Mouse (Mus musculus) layer of hippocampus, adult 8-10 months (tissue): ENCODE results near the gene Fbxl17. TPM values are rescaled to one million over a fixed set of nuclear protein-coding genes. Genes with fewer than 3 reads are reported as not detected.

ENCODE experiments used
- DNase-seq, 2 experiments: peaks; one replicate each; pipeline ENCODE4 v3.0.0; 2022; ENCODE audit warnings: low spot score in 2 of 2
- total RNA-seq, 4 experiments: library from RNA; stranded (reverse); gene quantifications; 2 replicates each; pipeline ENCODE4 v1.2.4; 2022

Fbxl17 gene
- total RNA-seq, 4 experiments from 2014 or later = 48.7 to 59.9 (median 54.3) TPM

DNA sequence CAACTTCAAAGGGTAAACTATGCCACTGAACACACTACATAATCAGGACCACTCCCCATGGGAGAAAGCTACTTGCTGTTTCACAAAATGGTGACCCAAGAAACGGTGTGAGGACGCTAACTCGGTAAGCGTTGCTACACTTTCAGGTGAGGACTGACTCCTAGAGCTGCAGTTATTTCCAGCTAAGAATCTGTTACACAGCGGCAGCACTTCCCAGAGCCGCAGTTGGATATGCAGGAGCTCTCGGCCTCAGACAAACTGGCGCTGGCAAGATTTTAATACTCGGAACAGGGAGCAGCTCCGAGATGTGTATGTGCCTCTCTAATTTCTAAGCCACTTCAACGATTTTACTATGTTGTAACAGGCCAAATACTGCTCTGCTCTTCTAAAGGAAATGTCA lies 157.4 kb downstream of the Fbxl17 start:
- DNase-seq = no peak

DNA sequence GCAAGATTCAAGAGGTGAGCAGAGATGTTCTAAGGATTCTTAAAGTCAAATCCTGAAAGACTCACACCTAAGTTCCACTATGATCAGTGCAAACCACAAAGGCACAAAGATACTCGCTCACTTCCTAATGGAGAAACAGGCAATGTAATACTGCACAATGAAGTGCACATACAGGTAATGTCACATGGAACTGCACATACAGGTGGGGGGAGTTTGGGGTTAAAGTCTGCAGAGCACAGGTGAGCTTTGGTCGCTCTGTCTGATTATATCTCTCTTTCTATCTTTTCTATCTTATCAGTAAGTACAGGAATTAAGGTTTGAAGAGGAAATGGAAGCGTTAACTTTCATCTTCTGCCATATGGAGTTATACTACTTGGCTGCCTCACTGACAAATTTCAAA lies 158.6 kb downstream of the Fbxl17 start:
- no peak for DNase-seq

DNA sequence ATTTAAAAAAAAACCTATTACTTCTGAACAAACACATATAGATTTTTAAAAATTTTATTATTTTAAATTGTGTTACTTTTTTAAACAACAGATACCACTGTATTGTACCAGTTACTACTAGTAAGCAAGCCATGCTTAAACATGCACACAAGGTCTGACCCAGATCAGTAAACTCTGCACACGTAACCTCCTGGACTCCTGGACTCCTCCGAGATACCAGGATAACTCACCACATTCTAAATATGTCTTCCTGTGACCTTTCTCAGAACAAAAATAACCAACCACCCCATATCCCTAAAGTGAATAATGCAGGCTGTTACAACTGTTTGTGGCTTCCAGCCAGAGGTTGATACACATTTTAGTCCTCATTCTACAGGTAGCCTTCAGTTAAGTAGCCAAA lies 170.9 kb downstream of the Fbxl17 start:
- DNase-seq = no peak

DNA sequence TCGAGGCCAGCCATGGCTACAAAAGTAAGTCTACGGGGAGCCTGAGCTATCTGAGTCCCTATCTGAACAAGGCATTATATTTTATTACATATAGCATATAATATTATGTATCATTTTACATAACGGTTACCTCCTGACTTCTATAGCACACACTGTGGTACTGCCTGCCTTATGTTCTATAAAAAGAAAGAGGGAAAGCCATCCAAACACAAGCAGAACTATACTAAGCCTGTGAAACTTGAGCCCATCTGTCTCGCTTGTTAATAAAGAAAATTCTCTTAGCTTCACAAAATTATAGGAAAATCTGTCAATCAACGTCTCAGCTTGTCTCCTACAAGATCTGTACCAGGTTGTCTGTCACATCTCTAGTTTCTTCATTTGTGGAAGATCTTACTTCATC lies 173.6 kb downstream of the Fbxl17 start:
- no peak for DNase-seq

DNA sequence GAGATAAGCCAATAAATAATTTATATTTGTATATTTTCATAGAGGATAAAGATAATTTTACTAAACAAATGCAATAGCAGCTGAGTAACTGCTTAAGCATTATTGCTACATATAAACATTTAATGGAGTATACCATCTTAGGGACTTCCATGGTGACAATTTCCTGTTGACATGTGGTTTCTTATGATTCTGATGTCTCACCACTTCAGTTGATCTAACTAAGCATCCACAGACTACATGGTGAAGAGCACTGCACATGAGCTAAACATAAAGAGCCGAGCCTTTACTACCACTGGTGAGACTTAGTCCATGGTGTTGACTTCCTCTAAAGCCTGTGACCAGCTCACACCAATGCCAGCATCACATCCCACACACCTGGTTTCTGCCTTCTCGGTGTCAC lies 175.1 kb downstream of the Fbxl17 start:
- no peak for DNase-seq

DNA sequence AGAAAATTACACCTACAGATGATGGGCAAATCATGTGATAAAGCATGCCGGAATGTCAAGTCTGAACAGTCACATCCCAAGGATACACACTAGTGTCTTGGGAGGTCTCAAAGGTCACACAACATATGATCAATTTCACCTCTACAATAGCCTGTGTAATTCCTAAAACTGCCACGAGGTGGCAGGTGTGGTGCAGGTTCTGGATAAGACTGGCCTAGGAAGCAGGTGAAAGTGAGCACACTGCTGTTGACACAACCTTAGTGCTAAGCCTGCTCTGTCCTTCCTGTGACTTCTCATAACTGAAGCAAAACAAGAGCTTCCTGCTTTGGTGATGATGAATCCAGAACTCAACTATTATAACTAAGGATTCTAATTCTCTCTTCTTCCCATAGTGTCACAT lies 175.8 kb downstream of the Fbxl17 start:
- peak; percentile 52 to 74 for DNase-seq

DNA sequence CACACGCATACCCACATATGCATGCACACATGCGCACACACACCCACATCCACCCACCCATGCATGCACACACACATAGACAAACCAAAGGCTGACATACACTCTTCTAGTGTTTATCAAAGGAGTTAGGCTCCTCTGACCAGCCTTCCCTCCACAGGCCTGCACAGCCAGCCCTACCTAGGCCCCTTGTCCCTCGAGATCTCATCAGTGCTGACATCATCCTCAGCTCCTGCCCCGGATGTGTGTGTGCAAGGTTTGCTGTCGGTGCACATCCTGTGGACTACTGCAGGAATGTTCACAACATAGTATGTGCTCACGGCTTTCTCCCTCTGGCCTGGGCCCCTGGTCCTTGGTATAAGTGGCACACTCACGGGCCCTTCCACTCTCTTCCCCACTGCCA lies 177.0 kb downstream of the Fbxl17 start:
- no peak for DNase-seq

DNA sequence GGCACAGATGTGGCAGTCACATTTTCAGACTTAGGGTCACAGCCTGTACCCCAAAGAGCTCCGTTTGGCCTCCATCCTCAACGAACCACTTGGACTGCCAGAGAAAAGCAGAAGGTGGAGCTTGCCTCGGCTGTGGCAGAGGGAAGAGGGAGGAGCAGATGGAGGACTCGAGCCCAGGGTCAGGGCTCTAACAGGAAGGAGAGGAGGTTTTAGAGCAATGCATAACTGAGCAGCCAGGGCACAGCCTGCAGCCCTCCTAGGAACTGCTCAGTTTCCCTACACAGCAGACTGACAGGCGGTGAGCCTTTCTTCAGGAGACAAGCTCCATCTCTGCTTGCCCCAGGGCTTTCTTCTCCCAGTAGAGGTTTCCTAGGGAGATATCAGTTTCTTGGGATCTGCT lies 178.5 kb downstream of the Fbxl17 start:
- DNase-seq = no peak

DNA sequence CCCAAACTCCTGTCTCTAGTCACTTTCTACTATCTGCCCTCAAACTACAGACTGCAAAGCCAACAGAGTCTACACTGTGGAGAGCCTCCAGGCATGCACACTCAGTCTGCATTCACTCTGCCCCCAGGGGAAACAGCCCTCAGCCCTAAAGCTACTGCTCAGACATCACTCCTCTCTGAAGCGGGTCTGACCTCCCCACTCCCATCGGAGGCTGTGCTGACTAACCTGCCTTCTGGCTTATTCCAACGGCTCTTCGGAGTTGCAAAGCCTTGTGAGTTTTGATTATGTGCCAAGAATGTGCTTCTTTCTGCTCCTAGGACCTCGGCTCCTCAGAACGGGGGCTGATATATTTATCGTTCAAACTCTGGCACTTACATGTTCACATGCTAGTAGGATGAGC lies 182.3 kb downstream of the Fbxl17 start:
- DNase-seq = no peak

DNA sequence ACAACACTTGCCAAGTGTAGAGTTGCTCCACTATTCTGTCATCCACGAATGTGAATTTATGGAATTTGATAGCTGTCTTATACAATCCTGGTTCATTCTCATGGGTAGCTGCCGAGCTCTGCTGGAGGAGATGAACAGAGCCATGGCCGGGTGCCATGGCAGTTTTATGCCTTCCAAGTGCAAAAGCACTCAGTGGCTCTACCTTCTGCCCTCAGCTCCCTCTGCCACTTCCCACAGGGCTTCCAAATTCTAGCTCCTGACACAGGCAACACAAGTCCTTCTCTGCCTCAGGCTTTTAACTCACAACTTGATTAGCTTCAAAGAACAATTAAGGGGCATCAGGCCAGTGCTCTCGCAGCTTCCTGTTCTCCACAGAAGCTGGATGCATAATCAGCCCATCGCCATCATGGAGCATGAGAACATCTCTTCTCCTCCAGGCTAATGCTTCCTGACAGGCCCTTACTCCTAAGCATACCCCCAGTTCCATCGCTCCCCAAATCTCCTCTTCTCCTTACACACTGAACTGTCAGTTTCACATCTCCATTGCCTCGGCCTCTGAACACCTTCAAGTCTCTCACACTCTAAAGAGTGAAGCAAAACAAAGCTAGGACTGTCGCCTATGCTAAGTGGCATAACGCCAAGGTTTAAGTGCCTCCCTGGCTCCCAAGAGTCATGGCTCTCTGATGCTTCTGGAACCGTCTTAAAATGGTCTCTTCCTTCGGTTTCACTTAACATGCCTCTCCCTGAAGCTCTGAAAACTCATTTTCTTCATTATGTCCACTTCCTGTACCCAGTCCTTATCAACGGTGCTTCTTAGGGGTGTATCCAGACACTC lies 184.0 kb downstream of the Fbxl17 start:
- DNase-seq = no peak

DNA sequence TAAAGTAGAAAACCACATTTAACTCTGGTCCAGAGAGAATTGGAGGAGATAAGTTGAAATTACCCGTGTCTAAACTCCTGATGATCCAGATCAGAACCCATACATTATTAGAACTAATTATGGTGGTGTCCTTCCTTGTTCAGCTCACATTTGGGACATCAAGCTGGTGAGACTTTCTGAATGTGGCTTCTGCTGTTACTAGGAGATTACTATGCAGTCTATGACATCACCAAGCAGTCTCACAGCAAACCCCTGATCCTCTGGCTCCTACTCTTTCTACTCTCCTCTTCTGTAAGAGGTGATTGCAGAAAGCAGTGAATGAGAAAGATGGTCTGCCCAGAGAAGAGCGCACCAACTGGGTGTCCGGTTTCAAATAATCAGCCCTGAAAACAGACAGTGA lies 187.0 kb downstream of the Fbxl17 start:
- no peak for DNase-seq

DNA sequence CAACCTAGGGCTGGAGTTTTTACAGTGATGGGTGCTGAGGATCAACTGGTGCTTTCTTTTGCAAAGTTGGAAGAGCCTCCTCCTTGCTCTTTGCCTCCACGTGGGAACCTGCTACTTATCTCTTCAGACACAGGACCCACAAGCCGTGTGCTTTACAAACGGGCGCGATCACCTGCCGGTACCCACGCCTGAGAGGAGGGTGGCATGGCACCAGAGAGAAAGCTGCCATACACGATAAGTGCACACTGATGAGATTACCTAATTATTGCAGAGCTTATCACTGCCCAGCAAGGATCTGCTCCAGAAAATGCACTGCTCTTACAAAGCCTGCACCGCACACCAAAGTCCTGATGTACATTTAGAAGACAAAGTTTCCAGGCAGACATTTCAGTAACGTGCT lies 187.5 kb downstream of the Fbxl17 start:
- DNase-seq = no peak

DNA sequence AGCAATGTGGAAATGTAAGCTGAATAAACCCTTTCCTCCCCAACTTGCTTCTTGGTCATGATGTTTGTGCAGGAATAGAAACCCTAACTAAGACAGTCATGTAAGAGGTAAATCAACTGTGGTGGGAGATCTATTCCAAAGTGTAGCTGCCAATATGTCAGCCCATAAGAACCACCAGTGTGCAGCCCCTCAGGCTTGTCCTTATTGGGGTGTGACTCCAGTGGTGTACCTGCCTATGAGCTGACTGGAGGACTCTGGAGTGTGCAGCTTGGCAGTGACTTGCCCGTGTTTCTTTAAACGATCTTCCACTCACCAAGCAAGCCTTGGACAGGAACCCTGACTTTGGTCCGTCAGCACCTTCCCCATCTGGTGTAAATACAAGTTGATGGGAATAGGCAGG lies 188.2 kb downstream of the Fbxl17 start:
- no peak for DNase-seq

DNA sequence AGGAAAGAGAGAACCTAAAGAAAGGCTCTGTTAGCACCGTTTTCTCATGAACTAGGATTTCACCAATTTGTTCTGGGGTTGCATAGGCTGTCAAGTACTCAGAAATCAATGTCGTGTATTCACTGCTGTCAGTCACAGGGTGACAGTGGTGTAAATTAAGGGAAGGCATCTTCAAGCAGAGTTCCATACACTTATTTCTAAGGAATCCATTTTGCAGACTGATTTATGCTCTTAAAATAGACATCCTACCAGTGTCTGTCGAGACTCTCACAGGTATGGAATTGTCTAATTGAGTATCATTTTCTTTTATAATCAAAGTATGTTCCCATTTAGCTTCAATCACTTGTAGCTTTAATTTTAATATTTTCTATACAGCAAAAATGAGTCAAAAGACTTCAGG lies 189.8 kb downstream of the Fbxl17 start:
- no peak for DNase-seq

DNA sequence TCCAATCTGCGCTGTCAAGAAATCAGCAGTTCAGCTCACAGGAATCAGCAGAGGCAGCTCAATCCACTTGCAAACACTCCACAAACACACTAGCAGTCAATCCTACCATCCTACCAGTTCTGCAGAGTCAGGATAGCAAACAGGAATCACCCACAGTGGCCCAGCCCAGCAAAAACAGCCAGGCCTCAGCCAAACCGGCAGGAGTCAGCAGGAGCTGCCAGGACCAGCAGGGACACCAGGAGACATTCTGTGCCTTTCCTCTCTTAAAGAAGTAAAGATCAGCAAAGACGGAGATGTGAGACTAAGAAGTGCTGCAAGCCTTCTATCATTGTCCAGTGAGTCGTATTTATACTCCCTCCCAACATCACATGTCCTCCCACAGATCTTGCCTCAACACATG lies 196.0 kb downstream of the Fbxl17 start:
- no peak for DNase-seq

DNA sequence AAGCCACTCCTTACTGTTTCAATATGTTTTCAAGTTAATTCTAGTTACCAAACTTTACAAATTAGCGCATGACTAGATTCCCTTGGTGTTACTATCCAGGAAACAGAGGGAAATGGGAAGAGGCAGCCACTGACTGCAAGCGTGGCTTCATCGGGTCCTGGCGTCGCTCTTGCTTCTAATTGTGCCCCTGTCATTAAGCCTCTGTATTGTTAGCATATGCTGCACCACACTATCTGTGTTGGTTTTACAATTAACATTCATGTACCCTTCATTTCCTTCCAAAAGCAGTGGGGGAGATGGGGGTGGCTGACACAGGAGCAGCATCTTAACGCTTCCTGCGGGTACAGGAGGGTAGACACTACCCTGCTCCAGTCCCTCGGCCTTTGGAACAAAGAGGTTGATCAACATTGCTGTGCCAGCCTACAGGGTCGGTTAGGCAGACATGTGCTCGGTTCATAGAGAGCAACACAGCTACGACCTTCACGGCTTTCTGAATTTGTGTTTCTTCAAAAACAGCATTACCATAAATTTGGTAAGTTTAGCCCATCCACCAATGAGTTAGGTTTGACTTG lies 197.9 kb downstream of the Fbxl17 start:
- no peak for DNase-seq

DNA sequence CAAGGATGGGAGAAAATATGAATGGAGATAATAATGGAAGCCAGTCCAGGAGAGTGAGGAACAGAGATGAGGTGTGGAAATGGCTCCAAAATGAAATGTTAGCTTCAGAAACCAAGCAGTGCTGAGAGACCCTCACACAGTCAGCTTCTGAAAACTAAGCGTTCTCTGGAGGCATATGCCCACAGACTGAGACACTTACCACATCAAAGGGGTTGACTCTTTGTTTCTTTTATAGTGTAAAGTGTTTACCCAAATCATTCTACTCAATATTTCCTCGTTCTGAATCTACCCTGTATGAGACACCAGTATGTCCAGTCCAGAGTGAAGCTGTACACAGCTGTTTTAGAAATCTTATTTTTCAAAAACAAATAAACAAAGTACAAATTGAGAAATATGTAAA lies 204.3 kb downstream of the Fbxl17 start:
- no peak for DNase-seq

DNA sequence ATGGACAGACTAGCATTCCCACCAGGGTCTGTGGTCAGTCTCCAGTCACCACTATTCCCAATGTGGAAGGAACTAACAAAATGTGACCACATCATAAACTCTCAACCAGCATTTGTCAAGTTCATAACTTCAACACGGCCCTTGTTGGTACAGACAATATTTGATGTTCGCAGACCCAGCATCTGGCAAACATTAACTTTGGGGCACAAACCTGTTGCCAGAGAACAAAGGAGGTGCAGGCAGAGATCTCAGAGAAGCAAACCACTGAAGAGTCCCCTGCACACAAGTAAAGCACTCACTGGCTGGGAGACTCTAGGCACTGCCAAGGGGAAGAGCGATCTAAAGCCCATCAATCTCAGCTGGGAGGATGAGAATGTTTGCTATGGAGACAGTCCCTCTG lies 204.9 kb downstream of the Fbxl17 start:
- DNase-seq = no peak

DNA sequence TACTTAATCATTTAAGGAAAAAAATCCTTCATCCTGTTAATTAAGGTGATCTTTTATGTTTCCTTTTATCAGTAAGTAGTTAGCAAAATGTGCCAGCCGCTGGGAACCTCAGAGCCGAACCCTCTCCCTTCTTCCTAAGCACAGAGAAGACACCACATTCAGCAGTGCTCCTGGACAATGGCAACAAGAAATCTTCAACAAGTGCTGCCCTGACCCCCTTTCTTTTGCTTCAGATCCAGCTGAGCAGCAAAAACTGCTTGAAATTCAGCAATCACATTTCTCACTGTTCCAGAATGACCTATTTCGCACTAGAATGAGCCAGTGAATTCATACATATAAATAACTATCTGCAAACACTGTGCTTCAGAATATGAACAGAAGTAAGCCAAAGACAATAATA lies 205.8 kb downstream of the Fbxl17 start:
- DNase-seq = no peak

DNA sequence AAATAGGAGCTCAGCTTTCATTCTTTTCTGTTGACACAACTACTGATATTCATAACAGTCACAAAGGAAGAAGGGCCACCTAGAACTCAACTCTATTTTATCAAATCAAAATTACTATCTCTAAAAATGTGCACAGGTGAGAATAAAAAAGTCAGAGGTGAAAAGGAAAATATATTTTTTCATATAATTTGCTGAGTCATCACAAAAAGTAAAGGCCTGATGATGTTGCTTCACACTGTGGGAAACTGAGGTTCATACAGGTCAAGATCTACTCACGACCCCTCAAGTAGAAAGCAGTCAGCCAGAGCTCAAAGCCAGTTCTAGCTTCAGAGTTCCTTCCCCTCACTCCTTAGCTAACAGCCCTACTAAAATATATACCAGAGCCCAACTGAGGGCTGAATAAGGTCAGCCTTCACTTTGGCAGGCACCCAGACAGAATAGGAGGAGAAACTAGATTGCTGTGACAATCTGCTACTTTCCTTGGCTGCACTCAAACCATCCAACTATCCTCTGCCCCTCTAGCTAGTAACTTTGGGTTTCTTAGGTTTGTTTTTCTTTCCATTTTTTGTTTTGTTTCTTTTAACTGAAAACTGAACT lies 210.4 kb downstream of the Fbxl17 start:
- DNase-seq = no peak

DNA sequence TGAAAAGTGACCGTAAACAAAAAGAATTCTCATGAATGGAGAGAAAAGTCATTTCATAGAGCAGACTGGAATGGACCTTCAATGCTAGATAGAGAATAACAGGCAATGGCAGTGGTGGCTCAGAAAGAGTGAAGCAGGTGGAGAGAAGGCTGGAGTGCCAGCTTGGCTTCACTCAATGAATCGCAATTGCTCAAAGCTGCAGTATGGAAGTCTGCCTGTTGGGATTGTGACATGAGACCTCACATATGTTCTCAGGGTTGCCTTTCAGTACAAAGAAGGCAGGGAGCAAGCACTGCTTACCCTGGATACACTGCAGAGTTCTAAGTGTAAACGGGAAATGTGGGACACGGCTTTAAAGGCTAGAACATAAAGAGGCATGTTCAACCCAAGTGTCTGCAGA lies 211.0 kb downstream of the Fbxl17 start:
- peak in 1 of 2 experiments; percentile 19 for DNase-seq

DNA sequence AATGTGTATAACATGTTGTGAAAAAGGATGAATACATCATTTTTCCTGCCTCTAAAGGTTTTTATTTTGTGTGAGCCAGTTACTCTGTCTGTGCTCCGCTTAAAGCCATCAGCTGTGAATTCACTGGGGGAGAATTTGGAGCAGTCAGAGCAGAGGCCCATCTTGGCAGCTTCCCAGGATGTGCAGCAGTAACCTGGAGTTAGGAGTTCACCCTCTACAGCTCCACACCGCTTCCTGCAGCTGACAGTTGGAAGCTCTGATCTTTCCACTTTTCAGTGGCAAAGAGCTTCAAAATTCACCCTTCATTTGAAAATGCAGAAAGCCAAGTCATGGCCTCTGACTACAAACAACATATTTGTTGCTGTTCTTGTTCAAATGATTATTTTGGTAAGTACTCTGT lies 212.4 kb downstream of the Fbxl17 start:
- no peak for DNase-seq
